Mouse (Mus musculus): ENCODE measurements around the gene Col25a1.

The Col25a1 gene

DNA sequence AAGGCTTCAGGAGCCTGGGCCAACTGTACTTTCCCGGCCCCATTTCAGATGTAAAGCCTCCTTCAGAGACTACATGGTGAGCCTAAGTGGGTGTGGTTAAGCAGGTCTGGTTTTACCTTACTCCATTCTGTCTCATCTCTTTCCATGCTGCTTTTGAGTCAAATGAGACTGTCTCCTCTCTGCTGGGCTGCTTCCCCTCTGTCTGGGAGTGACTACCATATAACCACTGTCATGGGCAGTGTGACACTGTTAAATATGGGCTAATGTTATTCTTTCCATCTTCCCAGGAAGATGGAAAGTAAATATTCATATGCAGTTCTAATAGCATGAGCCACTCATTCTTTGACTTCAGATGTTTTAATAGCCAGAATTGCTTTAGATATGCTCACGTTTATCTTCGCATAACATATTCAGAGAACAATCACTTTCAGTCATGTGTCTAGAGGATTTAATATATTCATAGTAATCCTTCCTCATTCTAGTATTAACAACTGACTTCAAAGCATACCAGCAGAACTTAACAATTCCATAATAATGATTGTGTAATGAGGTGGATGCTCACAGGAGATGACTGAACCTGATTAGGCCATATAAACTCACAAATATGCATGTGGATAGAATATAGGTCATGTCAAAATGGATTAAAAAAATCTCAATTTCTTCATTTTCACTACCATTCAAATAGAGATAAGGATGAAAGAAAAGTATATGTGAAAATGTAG is 243.5 kb downstream of the Col25a1 start:
- no peak for DNase-seq (ENCODE audit: low read depth, low spot score)

DNA sequence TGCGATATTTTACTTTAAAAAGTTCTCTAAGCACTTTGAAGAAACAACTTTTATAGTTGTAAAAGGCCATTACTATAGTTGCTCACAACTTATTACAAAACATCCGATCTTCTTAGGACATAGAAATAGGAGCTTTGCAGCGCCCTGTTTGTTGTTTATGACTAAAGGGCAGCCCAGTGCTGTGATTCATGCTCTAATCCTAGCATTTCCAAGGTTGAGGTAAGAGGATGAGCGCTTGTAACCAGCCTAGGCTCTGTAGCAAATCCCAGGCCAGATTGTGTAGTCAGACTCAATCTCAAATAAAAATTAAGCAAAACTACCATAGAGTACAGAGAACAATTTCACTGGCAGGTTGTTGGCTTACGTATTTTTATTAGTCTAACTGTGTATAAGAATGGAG is 246.5 kb downstream of the Col25a1 start:
- DNase-seq (ENCODE audit: low read depth, low spot score), result no peak

DNA sequence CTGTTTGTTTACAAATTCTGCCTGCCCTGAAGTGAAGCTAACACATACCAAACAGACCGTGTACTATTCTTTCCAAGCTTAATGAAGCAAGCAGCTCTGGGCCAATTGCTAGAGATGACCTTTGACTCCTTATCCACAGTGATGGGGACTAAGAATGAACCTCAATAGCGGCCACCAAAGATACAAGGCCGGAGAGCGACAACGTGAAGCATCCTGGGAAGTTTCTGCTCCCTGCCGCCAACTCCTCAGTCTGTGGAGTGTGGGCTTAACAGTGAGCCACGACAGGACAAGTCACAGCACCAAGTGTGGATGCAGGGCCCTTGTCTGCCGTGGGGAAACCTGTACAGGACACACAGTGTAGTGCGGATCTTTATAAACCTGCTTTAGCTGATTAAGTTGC is 247.3 kb downstream of the Col25a1 start:
- no peak for DNase-seq (ENCODE audit: low read depth, low spot score)

DNA sequence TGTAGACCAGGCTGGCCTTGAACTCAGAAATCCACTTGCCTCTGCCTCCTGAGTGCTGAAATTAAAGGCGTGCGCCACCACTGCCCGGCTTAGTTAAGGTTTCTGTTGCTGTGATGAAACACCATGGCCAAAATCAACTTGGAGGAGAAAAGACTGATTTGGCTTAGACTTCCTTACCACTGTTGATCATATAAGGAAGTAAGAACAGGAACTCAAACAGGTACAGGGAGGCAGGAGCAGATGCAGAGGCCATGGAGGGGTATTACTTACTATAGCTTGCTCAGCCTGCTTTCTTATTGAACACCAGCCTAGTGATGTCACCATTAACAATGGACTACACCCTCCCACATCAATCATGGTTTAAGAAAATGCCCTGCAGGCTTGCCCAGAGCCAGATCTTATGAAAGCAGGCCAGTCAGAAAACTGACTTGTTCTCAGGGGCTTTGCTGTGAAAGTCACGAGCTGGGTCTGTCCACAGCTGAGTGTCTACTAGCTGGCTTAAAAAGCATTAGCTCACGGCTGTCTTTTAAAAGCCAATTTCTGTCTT is 249.1 kb downstream of the Col25a1 start:
- DNase-seq (ENCODE audit: low read depth, low spot score), result no peak

DNA sequence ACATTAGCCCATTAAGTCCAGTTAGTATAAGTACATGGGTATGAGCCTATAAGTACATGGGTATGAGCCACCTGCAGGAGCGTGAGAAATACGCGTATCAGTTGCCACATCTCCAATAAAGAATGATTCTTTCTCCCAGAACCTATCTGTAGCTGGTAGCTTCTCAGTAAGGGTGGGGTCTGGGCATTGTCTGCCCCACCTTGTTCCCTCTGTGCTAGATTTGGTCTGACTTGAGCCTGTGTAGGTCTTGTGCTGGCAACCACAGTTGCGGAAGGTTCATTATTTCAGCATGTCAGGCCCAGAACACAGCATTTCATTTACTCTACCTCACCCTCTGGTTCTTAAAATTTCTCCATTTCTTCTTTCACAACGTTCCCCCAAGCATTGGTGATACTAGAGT is 250.4 kb downstream of the Col25a1 start:
- DNase-seq (ENCODE audit: low read depth, low spot score), result no peak

DNA sequence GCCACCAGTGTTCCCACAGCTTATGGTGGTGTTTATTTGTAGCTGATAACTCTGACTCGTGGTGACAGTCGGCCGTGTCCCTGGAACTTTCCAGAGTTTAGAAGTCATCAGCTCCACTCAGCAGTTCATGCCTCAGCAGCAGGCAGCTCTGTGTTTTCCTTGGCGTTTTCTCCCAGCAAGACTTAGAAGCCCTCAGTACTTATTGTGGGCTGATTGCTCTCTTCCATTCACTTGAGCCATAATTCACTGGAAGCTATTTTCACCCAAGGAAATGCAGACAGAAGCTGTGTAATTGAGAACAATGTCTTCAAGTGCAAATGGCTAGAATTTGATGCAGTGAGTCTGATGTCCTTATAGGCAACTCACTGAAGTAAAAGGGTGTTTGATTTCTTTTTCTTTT is 254.6 kb downstream of the Col25a1 start:
- no peak for DNase-seq (ENCODE audit: low read depth, low spot score)

DNA sequence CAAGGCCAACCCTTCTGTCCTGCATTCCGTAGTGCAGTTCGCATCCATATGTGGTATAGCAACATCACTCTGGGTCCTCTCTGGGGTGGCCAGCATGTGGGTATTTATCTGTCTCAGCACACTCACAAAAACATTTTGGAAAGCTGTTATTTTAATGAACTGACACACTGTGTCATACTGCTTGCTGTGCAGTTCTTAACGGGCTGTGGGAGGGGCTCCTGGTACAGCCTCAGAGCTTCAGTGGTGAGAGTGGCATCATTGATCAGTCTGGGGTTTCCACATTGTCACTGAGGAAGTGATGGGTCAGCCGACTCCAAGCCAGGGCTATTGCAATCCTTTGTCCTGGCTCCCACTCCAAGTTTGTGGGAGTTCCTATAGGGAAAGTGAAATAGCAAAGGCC is 255.9 kb downstream of the Col25a1 start:
- DNase-seq (ENCODE audit: low read depth, low spot score), result no peak

DNA sequence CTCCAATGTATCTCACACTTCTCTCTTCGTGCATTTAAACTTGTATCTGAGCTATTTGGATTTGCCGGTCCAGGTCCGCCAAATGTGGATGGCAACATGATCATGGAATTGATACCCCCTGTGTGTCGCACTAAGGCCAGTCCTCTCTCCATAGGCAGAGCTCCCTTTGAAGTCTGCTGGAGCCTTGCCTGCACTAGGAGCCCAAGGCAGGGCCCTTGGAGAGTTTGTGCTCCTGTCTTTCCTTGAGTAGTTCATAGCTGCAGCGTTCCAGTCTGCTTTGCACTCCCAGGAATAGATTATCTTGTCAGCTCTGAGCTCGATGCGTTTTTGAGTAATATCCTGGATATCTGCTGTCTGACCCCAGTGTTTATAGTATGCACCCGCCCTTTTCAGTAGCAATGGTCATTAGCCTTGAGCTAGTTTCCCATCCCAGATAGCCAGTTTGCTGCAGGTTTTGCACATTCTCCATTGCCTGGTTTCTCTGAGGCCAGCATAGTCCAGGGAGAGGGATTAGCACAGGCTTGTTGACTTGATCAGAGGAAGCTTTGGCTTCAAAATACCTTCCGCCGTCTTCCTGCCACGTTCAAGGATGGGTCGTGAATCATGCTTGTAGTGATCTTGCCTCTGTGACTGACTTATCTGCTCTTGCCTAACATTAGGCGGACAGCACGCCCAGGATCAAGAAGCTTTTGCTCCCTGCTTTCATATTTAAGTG is 258.1 kb downstream of the Col25a1 start:
- DNase-seq (ENCODE audit: low read depth, low spot score), result no peak

DNA sequence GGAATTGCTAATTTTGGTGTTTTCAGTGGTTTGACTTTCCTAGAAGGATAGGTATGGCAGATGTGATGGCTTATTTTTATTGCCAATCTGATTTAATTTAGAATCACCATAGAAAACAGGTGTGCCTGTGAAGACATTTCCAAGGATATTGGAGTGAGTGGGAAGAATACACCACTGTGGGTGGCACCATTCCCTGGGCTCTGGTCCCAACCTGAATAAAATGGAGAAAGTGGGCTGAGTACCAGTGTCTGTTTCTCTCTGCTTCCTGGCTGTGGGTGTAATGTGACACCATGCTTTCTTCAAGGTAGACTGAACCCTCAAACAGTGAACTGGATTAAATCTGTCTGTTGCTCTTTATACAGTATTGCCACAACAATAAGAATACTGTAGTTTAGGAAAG is 265.3 kb downstream of the Col25a1 start:
- no peak for DNase-seq (ENCODE audit: low read depth, low spot score)

DNA sequence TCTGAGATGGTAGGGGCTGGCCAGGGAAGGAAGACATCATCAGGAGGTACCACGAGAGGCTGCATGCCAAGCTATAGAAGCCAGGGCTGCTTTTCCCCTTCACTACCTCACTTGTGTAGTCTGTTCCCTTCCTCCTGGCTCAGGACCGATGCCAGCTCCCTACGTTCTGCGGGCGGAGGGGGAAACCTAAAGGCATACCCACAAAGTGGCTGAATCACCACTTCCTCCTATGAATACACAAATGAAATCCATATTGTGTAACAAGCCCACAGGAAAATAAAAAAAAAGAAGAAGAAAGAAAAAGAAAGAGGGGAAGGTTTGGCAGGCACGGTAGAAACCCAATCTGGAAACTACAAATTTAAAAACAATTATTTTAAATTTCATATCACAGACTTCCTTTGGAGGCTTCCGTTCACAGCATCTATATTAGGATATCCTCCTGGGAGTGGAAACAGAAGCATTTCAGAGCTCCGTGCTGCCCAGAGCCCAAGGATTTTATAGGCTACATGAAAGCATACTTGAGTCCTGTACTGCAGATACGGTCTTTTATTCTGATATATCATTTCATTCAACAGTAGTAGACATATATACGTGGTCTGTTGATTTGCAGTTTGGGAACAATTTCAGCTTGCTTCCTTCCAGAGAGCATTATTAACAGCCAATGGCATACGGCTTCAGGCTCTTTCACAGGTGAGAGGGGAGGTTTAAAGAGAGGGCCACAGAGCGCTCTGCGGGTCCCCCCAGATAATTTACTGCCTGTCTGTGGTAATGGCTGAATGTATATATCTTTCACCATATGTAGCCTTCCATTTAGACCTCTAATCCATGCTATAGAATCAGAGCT is 269.6 kb downstream of the Col25a1 start:
- no peak for DNase-seq (ENCODE audit: low read depth, low spot score)

DNA sequence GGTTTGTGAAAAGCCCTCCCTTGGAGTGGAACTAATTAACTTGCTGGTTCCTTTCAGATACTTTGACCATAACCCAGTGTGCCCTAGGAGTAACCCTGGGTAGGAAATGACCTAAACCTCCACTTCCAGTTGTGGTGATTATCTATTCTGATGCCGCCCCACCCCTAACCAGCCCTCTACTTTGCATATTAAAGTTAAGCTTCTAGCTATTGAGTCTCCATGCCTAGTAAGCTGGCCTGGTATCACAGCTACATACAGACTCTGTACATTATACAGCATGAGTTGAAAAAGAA is 270.2 kb downstream of the Col25a1 start:
- DNase-seq (ENCODE audit: low read depth, low spot score), result no peak

DNA sequence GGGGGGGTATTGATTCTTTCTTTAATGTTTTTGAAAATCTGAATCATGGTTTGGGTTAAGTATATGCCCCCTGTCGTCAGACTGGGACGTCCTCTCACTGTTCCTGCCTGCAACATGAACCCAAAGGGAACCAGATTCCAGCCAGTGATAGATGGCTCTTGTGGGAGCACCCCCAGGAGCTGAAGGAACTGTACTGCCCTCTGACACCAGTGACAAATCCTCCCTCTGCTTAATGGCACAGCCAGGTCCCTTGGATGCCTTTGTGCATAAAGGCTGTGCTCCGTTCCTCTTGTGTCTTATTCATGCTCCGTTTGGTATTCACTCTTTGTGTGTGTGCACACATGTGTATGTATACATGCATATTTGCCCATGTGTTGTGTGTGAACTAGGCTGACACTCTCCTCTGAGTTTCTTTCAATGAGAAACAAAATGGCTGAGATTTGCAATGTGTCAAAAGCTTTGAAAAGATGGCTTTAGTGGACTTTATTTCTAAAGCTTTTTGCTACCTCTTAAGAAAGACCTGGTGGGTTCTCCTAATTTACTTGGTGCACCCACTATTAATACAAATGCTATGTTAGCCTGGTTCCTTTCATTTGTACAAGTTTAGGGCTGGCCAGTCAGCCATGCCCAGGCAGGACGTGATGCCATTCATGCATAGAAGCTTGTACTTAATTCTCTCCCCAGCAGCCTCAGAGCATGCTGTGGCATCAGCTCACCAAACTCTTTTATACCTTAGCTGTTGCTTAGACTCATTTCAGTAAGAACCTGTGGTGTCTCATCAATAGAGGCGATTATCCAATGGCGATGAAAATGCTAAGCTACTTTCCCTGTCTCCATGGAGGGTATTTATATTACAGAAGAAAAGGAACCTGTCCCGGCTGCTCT is 273.5 kb downstream of the Col25a1 start:
- DNase-seq (ENCODE audit: low read depth, low spot score), result no peak

DNA sequence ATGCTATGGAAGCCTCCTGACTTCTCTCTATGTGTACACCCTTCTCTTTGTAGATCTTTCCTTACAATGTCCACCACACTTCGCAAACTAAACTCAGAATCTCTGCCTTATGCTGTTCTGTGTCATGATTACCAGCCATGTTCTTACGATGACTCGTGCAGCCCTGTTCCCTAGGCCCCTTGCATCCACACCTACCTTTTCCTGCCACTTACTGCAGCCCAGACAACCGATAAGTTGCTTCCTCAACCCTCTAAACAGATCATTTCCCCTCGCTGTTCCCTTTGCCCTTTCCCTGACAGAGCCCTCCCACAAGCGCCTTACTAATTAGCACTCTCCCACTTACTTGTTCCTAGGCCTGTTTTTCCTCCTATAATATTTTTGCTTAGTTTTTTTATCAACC is 275.9 kb downstream of the Col25a1 start:
- DNase-seq (ENCODE audit: low read depth, low spot score), result no peak

DNA sequence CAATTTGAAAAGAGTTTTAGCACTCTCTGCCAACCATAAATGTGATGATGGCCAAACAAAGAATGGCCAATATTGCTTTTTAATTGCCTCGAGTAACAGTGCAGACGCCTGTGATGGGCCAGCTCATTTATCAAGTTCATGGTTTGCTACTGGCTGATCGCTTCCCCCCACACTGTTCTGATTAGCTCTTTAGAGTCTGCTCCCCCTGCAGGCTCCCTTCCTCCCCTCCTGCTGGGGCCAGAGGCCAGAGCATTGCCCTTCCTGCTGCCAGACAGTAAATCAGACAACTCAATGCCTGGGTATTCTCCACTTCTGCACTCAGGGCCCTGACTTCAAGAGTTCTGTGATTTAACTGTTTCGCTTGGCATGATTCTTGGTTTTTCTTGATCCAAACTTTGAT is 281.9 kb downstream of the Col25a1 start:
- DNase-seq (ENCODE audit: low read depth, low spot score), result no peak

DNA sequence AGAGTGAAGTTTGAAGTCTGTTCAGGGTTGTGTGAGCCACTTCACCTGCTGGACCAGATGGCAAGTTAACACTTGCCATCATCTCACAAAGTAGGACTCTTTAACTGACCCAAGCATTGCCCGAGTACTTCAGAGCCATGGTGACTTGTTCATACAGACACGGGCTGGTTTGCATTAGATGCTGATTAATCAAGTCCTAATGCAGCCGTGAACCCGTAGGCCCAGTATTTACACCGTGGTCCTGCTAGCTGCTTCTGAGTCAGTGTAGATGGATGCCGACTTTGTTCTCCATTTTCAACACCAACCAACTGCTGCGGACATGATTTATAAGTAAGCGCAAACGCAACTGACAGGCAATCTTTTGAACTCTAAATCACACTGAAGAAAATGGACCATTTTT is 287.6 kb downstream of the Col25a1 start:
- DNase-seq (ENCODE audit: low read depth, low spot score), result no peak

DNA sequence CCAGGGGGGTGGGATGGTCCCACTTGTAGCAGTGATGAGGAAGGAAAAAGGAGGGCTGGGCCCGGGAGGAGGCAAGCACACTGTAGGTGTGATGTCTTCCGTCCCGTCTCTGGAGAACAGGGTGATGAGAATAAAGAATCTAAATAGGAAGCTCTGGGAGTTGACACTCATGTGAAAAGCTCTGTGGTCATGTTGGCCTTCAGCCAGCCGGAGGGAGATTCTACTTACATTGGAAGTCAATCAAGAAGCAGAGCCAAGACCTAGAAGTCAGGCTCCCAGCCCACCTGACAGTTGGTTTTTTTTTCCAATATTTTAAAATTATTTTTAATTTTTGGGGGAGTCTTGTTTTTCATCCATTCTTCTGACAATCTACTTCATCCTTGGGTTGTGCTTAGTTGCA is 297.5 kb downstream of the Col25a1 start:
- DNase-seq (ENCODE audit: low read depth, low spot score), result no peak

DNA sequence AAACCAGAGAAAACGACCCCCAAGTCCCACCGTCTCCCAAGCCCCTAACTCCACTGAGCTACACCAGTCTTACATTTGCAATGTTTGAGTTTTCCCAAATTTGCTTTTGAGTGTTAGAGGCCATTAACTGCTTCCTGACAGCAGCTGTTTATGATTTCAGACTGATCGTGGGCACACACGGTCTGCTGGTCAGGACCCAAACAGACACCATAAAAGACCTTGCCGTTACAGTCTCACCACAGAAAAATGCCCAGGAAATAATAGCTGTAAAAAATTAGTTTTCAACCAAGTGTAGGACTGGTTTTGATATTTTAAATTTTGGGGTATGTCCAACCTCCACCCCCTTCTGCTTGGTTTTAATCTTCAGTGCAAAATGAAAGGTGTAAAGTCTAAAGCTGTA is 298.8 kb downstream of the Col25a1 start:
- no peak for DNase-seq (ENCODE audit: low read depth, low spot score)

DNA sequence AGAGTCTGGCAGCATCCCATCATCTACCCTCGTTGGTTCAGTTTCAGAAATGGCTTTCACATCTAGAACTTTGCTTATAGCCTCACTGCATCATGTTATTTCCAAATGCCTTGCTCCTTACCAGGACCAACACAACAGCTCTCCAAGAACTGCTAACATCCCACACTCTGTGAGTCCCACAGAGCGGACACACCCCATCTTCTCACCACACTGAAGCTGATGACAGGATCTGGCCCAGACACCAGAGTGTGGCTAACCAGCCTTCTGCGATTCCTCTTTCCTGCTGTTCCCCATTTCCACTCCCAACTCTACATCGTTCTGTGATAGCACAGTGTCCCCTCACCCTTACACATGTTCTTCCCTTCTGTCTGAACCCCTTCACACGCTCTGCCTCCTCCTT is 301.5 kb downstream of the Col25a1 start:
- no peak for DNase-seq (ENCODE audit: low read depth, low spot score)

DNA sequence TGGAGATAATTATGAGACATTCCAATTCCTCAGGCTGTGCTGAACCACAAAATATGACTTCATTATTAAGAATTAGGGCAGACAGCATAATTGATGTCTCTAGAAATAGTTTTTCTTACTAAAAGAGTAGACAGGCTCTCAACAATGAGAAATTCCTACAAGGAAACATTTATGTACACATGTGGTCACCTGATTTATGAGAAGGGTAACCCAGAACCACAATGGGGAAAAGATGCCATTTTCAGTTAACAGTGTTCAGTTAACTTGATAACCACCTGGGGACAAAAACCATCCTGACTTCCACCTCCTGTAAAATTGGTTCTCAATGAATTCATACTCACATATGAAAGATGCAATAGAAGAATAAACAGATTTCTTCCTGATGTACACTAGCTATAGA is 305.7 kb downstream of the Col25a1 start:
- no peak for DNase-seq (ENCODE audit: low read depth, low spot score)

DNA sequence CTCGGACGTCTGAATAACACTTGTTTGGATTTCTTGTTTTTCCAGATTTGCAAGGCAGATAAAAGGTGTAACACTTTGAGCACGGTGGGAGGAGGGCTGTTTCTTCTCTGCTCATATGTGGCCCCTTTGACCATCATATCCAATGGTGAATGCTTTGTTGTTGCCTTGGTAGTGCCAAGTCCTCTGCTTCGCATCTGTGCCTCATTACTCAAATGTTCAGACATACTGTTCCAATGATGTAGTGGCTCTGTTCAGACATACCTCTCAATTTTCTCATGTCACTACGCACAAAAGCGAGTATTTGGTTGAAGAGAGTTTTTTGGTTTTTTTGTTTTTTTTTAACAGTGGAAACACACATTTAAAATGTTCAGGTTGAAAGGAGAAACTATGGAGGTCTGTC is 308.5 kb downstream of the Col25a1 start:
- DNase-seq (ENCODE audit: low read depth, low spot score), result no peak

DNA sequence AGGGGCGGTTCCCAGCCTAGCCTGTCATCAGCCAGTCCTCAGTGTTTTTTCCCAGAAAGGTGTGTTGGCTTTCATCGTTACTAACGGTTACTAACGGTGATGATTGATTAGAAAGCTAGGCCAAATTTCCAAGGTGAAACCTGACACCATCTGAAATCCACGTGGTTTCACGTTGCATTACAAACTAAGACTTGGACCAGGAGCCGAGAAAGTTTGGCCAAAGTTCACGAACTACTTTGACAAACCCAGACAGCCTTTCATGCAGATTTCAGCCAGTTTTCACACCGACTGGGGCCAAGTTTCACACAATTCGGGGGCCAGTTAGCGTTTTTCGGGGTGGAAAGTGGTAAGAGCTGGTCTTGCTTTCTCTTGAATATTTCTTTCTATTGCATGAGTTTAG is 309.4 kb downstream of the Col25a1 start:
- no peak for DNase-seq (ENCODE audit: low read depth, low spot score)
